Mouse (Mus musculus) hindbrain, embryonic 12.5 days (tissue): ENCODE results near the gene Fam169a. TPM values are rescaled to one million over a fixed set of nuclear protein-coding genes. Genes with fewer than 3 reads are reported as not detected.
"Not testable (repeated sequence)": the region's sequence is repeated elsewhere in the genome, so short reads cannot be mapped to it uniquely, and the experiment has no call there.

Experiments used
- ATAC-seq: fragments of 200-750 bp; cut with Nextera tagmentation; 2 replicates; pipeline ENCODE4 v1.8.0; 2017; ENCODE audit warnings: moderate TSS enrichment; ENCODE audit not compliant: low FRiP score
- H3K27ac ChIP-seq: fragments of 300-500 bp; sonication (generic); 2 replicates; pipeline ENCODE4 v1.5.1; 2016; ENCODE audit warnings: mild to moderate bottlenecking
- H3K27me3 ChIP-seq: fragments of 300-500 bp; sonication (generic); 2 replicates; pipeline ENCODE4 v1.6.1; 2016; ENCODE audit warnings: mild to moderate bottlenecking
- H3K36me3 ChIP-seq: fragments of 300-500 bp; sonication (generic); 2 replicates; pipeline ENCODE4 v1.6.1; 2016; ENCODE audit warnings: mild to moderate bottlenecking
- H3K4me1 ChIP-seq: fragments of 300-500 bp; sonication (generic); 2 replicates; pipeline ENCODE4 v1.6.1; 2016
- H3K4me2 ChIP-seq: fragments of 300-500 bp; sonication (generic); replicated peaks from 2 replicates; pipeline ENCODE4 v1.6.1; 2016; ENCODE audit warnings: mild to moderate bottlenecking
- H3K4me3 ChIP-seq: fragments of 300-500 bp; sonication (generic); 2 replicates; pipeline ENCODE4 v1.5.1; 2016; ENCODE audit warnings: mild to moderate bottlenecking
- H3K9ac ChIP-seq: fragments of 300-500 bp; sonication (generic); 2 replicates; pipeline ENCODE4 v1.6.1; 2016; ENCODE audit warnings: mild to moderate bottlenecking, moderate library complexity
- H3K9me3 ChIP-seq: fragments of 300-500 bp; sonication (generic); replicated peaks from 2 replicates; pipeline ENCODE4 v1.6.1; 2016; ENCODE audit warnings: mild to moderate bottlenecking
- WGBS: fragments of 180-500 bp; shearing (Covaris S2); methylation state at CpG from one replicate; pipeline ENCODE4 v1.1.7; 2016; 5-methylcytosine and 5-hydroxymethylcytosine counted together
- polyA plus RNA-seq: library from polyadenylated mRNA; unstranded; fragments of >200 nt; fragmentation: Nextera tagmentation; extraction: Ambion mirVana; gene quantifications from 2 replicates; pipeline ENCODE4 v1.2.1, GENCODE M21; 2016

Fam169a gene
- polyA plus RNA-seq, 1 experiment from 2014 or later = 14.9 TPM

- Histone ChIP-seq H3K27ac (no peak overlapping the region), H3K9me3 (no peaks in the 10 kb centered on the region), H3K4me1 (0 out of 2 replicates have a peak, but pooled peaks cover 3% of the 10 kb centered on the region), H3K27me3 (no peaks in the 10 kb centered on the region), H3K36me3 (no peaks in the 10 kb centered on the region), H3K4me3 (no peak overlapping the region), H3K4me2 (no peak overlapping the region), H3K9ac (no peak overlapping the region)
- WGBS = 93% methylated on average over 7 of the region's 7 CpGs
- ATAC-seq = no peak
Observed at GRCm38 (mm10) chr13:97082432-97082831, 15.3 kb downstream of the Fam169a start.

- Histone ChIP-seq H3K9ac (no peak overlapping the region), H3K4me3 (no peak overlapping the region), H3K4me2 (no peak overlapping the region), H3K27ac (no peak overlapping the region), H3K27me3 (no peaks in the 10 kb centered on the region), H3K36me3 (no peaks in the 10 kb centered on the region), H3K4me1 (0 out of 2 replicates have a peak, but pooled peaks cover 3% of the 10 kb centered on the region), H3K9me3 (no peaks in the 10 kb centered on the region)
- 56% methylated on average over 4 of the region's 9 CpGs for WGBS
- no peak; the same call in 1 of the 2 replicates for ATAC-seq
Observed at GRCm38 (mm10) chr13:97086316-97086715, 19.2 kb downstream of the Fam169a start.

GRCm38 (mm10) chr13:97087421-97087820, 20.3 kb downstream of the Fam169a start:
- H3K9me3 ChIP-seq = no peaks in the 10 kb centered on the region
- ATAC-seq = no peak
- no peak overlapping the region for H3K27ac ChIP-seq
- H3K4me3 ChIP-seq = no peak overlapping the region
- 0 out of 2 replicates have a peak, but pooled peaks cover 3% of the 10 kb centered on the region for H3K4me1 ChIP-seq
- 92% methylated on average over 6 of the region's 6 CpGs for WGBS
- no peaks in the 10 kb centered on the region for H3K36me3 ChIP-seq
- no peak overlapping the region for H3K4me2 ChIP-seq
- no peak overlapping the region for H3K9ac ChIP-seq
- no peaks in the 10 kb centered on the region for H3K27me3 ChIP-seq

GRCm38 (mm10) chr13:97088183-97088582, 21.1 kb downstream of the Fam169a start:
- ATAC-seq = no peak
- H3K27ac ChIP-seq = no peak overlapping the region

GRCm38 (mm10) chr13:97095726-97096125, 28.6 kb downstream of the Fam169a start:
- H3K4me2 ChIP-seq = no peak overlapping the region
- no peaks in the 10 kb centered on the region for H3K4me1 ChIP-seq
- 88% methylated on average over 4 of the region's 4 CpGs for WGBS
- no peak overlapping the region for H3K4me3 ChIP-seq
- no peak overlapping the region for H3K9ac ChIP-seq
- no peak for ATAC-seq
- H3K9me3 ChIP-seq = no peaks in the 10 kb centered on the region
- H3K27ac ChIP-seq = no peak overlapping the region
- no peaks in the 10 kb centered on the region for H3K36me3 ChIP-seq
- H3K27me3 ChIP-seq = no peaks in the 10 kb centered on the region

More at GRCm38 (mm10) chr13:97088183-97088582, 21.1 kb downstream of the Fam169a start:
- Histone ChIP-seq H3K27me3 (no peaks in the 10 kb centered on the region), H3K4me2 (no peak overlapping the region), H3K36me3 (no peaks in the 10 kb centered on the region), H3K9ac (no peak overlapping the region), H3K4me1 (0 out of 2 replicates have a peak, but pooled peaks cover 3% of the 10 kb centered on the region), H3K4me3 (no peak overlapping the region), H3K9me3 (no peaks in the 10 kb centered on the region)
- 87% methylated on average over 3 of the region's 3 CpGs for WGBS

- Histone ChIP-seq H3K4me2 (no peak within 1 kb of the TSS), H3K4me1 (no peaks in the 10 kb centered on the region), H3K9ac (no peak within 1 kb of the TSS), H3K4me3 (no peak within 1 kb of the TSS), H3K36me3 (no peaks in the 10 kb centered on the region), H3K27me3 (no peaks in the 10 kb centered on the region), H3K9me3 (no peaks in the 10 kb centered on the region), H3K27ac (no peak within 1 kb of the TSS)
- 76% methylated on average over 22 of the region's 22 CpGs for whole genome bisulfite sequencing
- ATAC-seq = no peak
Observed at GRCm38 (mm10) chr13:97099187-97099852, 32.2 kb downstream of the Fam169a start, which contains the start of gene Gm6169. Gm6169 (minus strand) TSS chr13:97099237.

- H3K9ac ChIP-seq = no peak overlapping the region
- no peaks in the 10 kb centered on the region for H3K36me3 ChIP-seq
- no peaks in the 10 kb centered on the region for H3K4me1 ChIP-seq
- H3K27ac ChIP-seq = no peak overlapping the region
- no peaks in the 10 kb centered on the region for H3K9me3 ChIP-seq
- no peak overlapping the region for H3K4me3 ChIP-seq
- H3K27me3 ChIP-seq = no peaks in the 10 kb centered on the region
- ATAC-seq = no peak
- H3K4me2 ChIP-seq = no peak overlapping the region
- 62% methylated on average over 7 of the region's 7 CpGs for WGBS
Observed at GRCm38 (mm10) chr13:97104996-97105395, 37.9 kb downstream of the Fam169a start.

GRCm38 (mm10) chr13:97107721-97108120, 40.6 kb downstream of the Fam169a start:
- not testable (repeated sequence) for H3K9me3 ChIP-seq, H3K27me3 ChIP-seq, H3K4me2 ChIP-seq, H3K27ac ChIP-seq, H3K4me1 ChIP-seq, H3K36me3 ChIP-seq, ATAC-seq, H3K4me3 ChIP-seq, H3K9ac ChIP-seq
- 93% methylated on average over 4 of the region's 4 CpGs for WGBS

- H3K36me3 ChIP-seq = peaks cover 3% of the 10 kb centered on the region; the same call in 1 of the 2 replicates
- no peak for ATAC-seq
- no peaks in the 10 kb centered on the region for H3K27me3 ChIP-seq
- no peak overlapping the region for H3K4me3 ChIP-seq
- WGBS = 84% methylated on average over 4 of the region's 4 CpGs
- no peaks in the 10 kb centered on the region for H3K4me1 ChIP-seq
- no peaks in the 10 kb centered on the region for H3K9me3 ChIP-seq
- no peak overlapping the region for H3K27ac ChIP-seq
- H3K4me2 ChIP-seq = no peak overlapping the region
- no peak overlapping the region for H3K9ac ChIP-seq
Observed at GRCm38 (mm10) chr13:97109046-97109445, 42.0 kb downstream of the Fam169a start.

GRCm38 (mm10) chr13:97121341-97121740, 54.3 kb downstream of the Fam169a start:
- ATAC-seq = no peak
- WGBS = 80% methylated on average over 3 of the region's 3 CpGs
- Histone ChIP-seq H3K4me3 (no peak overlapping the region), H3K4me2 (no peak overlapping the region), H3K36me3 (peaks cover 26% of the 10 kb centered on the region), H3K27me3 (no peaks in the 10 kb centered on the region), H3K9ac (no peak overlapping the region), H3K4me1 (no peaks in the 10 kb centered on the region), H3K9me3 (no peaks in the 10 kb centered on the region), H3K27ac (no peak overlapping the region)

GRCm38 (mm10) chr13:97129654-97130053, 62.6 kb downstream of the Fam169a start:
- 83% methylated on average over 4 of the region's 4 CpGs for WGBS
- not testable (repeated sequence) for ATAC-seq, H3K4me3 ChIP-seq, H3K4me2 ChIP-seq, H3K4me1 ChIP-seq, H3K9ac ChIP-seq, H3K27me3 ChIP-seq, H3K9me3 ChIP-seq, H3K27ac ChIP-seq
- peaks cover 30% of the 10 kb centered on the region for H3K36me3 ChIP-seq

- H3K36me3 ChIP-seq = peaks cover 32% of the 10 kb centered on the region
- H3K4me3 ChIP-seq, H3K9me3 ChIP-seq, ATAC-seq, H3K27ac ChIP-seq, H3K4me2 ChIP-seq, H3K9ac ChIP-seq, H3K4me1 ChIP-seq, H3K27me3 ChIP-seq: not testable (repeated sequence)
- WGBS = no CpG with 5 or more reads among the region's 2 CpGs
Observed at GRCm38 (mm10) chr13:97130413-97130812, 63.3 kb downstream of the Fam169a start.
